Mouse (Mus musculus): ENCODE results near the gene Nde1. TPM values are rescaled to one million over a fixed set of nuclear protein-coding genes. Genes with fewer than 3 reads are reported as not detected.
"Not testable (repeated sequence)": the region's sequence is repeated elsewhere in the genome, so short reads cannot be mapped to it uniquely, and the experiment has no call there.

Gene Nde1
- polyA plus RNA-seq, 1 experiment from 2014 or later = 30.1 TPM

- H3K27ac ChIP-seq (replicated peaks) = no peak overlapping the region
- no peak overlapping the region for H3K9ac ChIP-seq (ENCODE audit: low read length)
- WGBS = 83% methylated on average over 2 of the region's 2 CpGs
- no peaks in the 10 kb centered on the region for H3K9me3 ChIP-seq (ENCODE audit: control insufficient read depth, low read length)
- H3K4me3 ChIP-seq (ENCODE audit: low read depth, low read length) = no peak overlapping the region
- ATAC-seq (ENCODE audit: low FRiP score, low TSS enrichment) = no peak
- no peaks in the 10 kb centered on the region for H3K27me3 ChIP-seq (ENCODE audit: control insufficient read depth, insufficient read depth, low read length)
- H3K4me1 ChIP-seq (replicated peaks; ENCODE audit: control insufficient read depth, insufficient read depth) = no peaks in the 10 kb centered on the region
- no peak overlapping the region for H3K4me2 ChIP-seq (replicated peaks; ENCODE audit: low read depth)
- peaks cover 20% of the 10 kb centered on the region for H3K36me3 ChIP-seq (ENCODE audit: control insufficient read depth, insufficient read depth, low read length)
- no peak for TF ChIP-seq EP300 (optimal IDR thresholded peaks at IDR 0.05)
- no peak for TF ChIP-seq CTCF (IDR thresholded peaks at IDR 0.05; ENCODE audit: low read depth)
- DNase-seq (ENCODE audit: low spot score) = no peak
Measured at GRCm38 (mm10) chr16:14135014-14135413, 28.1 kb upstream of the Nde1 start.

GRCm38 (mm10) chr16:14137976-14138561, 25.0 kb upstream of the Nde1 start:
- Histone ChIP-seq H3K36me3 (ENCODE audit: control insufficient read depth, insufficient read depth, low read length) (peaks cover 28% of the 10 kb centered on the region; the same call in 1 of the 2 replicates), H3K9me3 (ENCODE audit: control insufficient read depth, low read length) (no peaks in the 10 kb centered on the region), H3K4me3 (ENCODE audit: low read depth, low read length) (no peak overlapping the region), H3K27ac (replicated peaks) (no peak overlapping the region), H3K9ac (ENCODE audit: low read length) (no peak overlapping the region), H3K4me2 (replicated peaks; ENCODE audit: low read depth) (no peak overlapping the region), H3K27me3 (ENCODE audit: control insufficient read depth, insufficient read depth, low read length) (no peaks in the 10 kb centered on the region), H3K4me1 (replicated peaks; ENCODE audit: control insufficient read depth, insufficient read depth) (no peaks in the 10 kb centered on the region)
- DNase-seq (ENCODE audit: low spot score) (no peak), ATAC-seq (ENCODE audit: low FRiP score, low TSS enrichment) (no peak)
- WGBS = 89% methylated on average over 1 of the region's 1 CpGs
- TF ChIP-seq CTCF (IDR thresholded peaks at IDR 0.05; ENCODE audit: low read depth) (no peak), EP300 (optimal IDR thresholded peaks at IDR 0.05) (no peak)

DNA sequence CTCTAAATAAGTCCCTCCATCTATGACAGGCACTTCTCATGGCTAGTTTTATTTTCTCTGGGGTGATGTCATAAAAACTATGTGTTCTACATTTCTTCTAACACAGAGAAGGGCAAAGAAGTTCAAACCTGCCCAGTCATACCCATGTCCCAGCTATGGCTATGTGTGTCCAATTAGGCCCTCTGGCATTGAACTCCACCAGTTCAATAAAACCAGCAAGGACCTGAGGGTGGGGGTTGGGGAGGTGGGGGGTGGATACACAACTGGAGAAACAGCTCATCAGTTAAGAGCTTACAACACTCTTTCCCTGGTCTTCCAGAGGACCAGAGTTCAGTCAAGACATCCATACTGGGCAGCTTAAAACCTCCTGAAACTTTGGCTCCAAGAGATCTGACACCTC, 24.0 kb upstream of the Nde1 start:
- H3K4me2 ChIP-seq (replicated peaks; ENCODE audit: low read depth) = no peak overlapping the region
- H3K9ac ChIP-seq (ENCODE audit: low read length) = no peak overlapping the region
- TF ChIP-seq CTCF (IDR thresholded peaks at IDR 0.05; ENCODE audit: low read depth) (no peak), EP300 (optimal IDR thresholded peaks at IDR 0.05) (no peak)
- ATAC-seq (ENCODE audit: low FRiP score, low TSS enrichment) = no peak
- H3K4me1 ChIP-seq (replicated peaks; ENCODE audit: control insufficient read depth, insufficient read depth) = no peaks in the 10 kb centered on the region
- DNase-seq (ENCODE audit: low spot score) = no peak
- H3K36me3 ChIP-seq (ENCODE audit: control insufficient read depth, insufficient read depth, low read length) = peaks cover 31% of the 10 kb centered on the region; the same call in 1 of the 2 replicates
- no peak overlapping the region for H3K4me3 ChIP-seq (ENCODE audit: low read depth, low read length)
- no peaks in the 10 kb centered on the region for H3K9me3 ChIP-seq (ENCODE audit: control insufficient read depth, low read length)
- no peak overlapping the region for H3K27ac ChIP-seq (replicated peaks)
- H3K27me3 ChIP-seq (ENCODE audit: control insufficient read depth, insufficient read depth, low read length) = no peaks in the 10 kb centered on the region

DNA sequence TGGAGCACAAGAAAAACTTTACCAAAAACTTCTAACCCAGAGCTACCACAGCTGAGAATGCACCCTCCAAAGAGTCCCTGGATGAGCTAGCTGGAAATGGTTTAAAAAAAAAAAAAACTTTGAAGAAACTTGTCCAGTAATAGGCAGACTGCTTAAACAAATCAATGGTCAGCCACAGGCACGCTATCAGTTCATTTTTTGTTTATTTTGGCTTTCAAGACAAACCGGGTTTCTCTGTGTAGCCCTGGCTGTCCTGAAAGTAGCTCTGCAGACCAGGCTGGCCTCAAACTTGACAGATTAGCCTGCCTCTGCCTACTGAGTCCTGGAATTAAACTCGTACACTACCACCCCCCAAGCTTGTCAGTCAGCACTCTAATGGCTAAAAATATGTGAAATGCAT, 19.8 kb upstream of the Nde1 start:
- ATAC-seq (ENCODE audit: low FRiP score, low TSS enrichment) (no peak), DNase-seq (ENCODE audit: low spot score) (no peak)
- no peak overlapping the region for H3K4me2 ChIP-seq (replicated peaks; ENCODE audit: low read depth)
- no peaks in the 10 kb centered on the region for H3K9me3 ChIP-seq (ENCODE audit: control insufficient read depth, low read length)
- no peak overlapping the region for H3K9ac ChIP-seq (ENCODE audit: low read length)
- H3K36me3 ChIP-seq (ENCODE audit: control insufficient read depth, insufficient read depth, low read length) = peaks cover 30% of the 10 kb centered on the region; the same call in 1 of the 2 replicates
- 53% methylated on average over 3 of the region's 3 CpGs for WGBS
- no peak for TF ChIP-seq EP300 (optimal IDR thresholded peaks at IDR 0.05)
- H3K4me3 ChIP-seq (ENCODE audit: low read depth, low read length) = no peak overlapping the region
- H3K27ac ChIP-seq (replicated peaks) = no peak overlapping the region
- H3K27me3 ChIP-seq (ENCODE audit: control insufficient read depth, insufficient read depth, low read length) = no peaks in the 10 kb centered on the region
- no peaks in the 10 kb centered on the region for H3K4me1 ChIP-seq (replicated peaks; ENCODE audit: control insufficient read depth, insufficient read depth)

- Histone ChIP-seq H3K27ac (replicated peaks) (no peak overlapping the region), H3K4me3 (ENCODE audit: low read depth, low read length) (no peak overlapping the region), H3K4me2 (replicated peaks; ENCODE audit: low read depth) (no peak overlapping the region), H3K9me3 (ENCODE audit: control insufficient read depth, low read length) (no peaks in the 10 kb centered on the region), H3K4me1 (replicated peaks; ENCODE audit: control insufficient read depth, insufficient read depth) (no peaks in the 10 kb centered on the region), H3K36me3 (ENCODE audit: control insufficient read depth, insufficient read depth, low read length) (peaks cover 24% of the 10 kb centered on the region), H3K27me3 (ENCODE audit: control insufficient read depth, insufficient read depth, low read length) (no peaks in the 10 kb centered on the region), H3K9ac (ENCODE audit: low read length) (no peak overlapping the region)
- no peak for ATAC-seq (ENCODE audit: low FRiP score, low TSS enrichment)
- no peak for DNase-seq (ENCODE audit: low spot score)
- no peak for TF ChIP-seq EP300 (optimal IDR thresholded peaks at IDR 0.05)
- TF ChIP-seq CTCF (IDR thresholded peaks at IDR 0.05; ENCODE audit: low read depth) = peak; percentile 50
Measured at GRCm38 (mm10) chr16:14147712-14148111, 15.4 kb upstream of the Nde1 start.

DNA sequence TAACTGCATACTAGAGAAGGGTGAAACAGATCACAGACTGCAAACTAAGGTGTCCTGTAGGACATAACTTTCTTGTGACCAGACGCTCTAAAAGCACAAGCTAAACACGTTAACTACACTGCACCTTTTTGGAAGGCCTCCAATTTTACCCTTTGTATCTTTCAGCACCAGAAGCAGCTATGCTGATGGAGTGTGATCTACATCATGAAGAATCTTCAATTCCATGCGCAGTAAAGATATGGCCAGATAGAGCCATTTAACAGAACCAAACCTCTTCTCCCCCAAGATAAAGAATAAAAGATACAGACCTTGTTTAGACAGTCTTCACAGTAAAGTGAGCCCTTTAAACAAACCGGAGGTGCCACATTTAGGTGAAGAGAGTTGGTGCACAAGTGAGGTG, 11.4 kb upstream of the Nde1 start:
- H3K27me3 ChIP-seq (ENCODE audit: control insufficient read depth, insufficient read depth, low read length) = no peaks in the 10 kb centered on the region
- WGBS = 84% methylated on average over 4 of the region's 4 CpGs
- DNase-seq (ENCODE audit: low spot score) (no peak), ATAC-seq (ENCODE audit: low FRiP score, low TSS enrichment) (no peak)
- H3K4me2 ChIP-seq (replicated peaks; ENCODE audit: low read depth) = no peak overlapping the region
- H3K4me3 ChIP-seq (ENCODE audit: low read depth, low read length) = no peak overlapping the region
- H3K4me1 ChIP-seq (replicated peaks; ENCODE audit: control insufficient read depth, insufficient read depth) = no peaks in the 10 kb centered on the region
- no peaks in the 10 kb centered on the region for H3K9me3 ChIP-seq (ENCODE audit: control insufficient read depth, low read length)
- no peak overlapping the region for H3K9ac ChIP-seq (ENCODE audit: low read length)
- no peak overlapping the region for H3K27ac ChIP-seq (replicated peaks)
- TF ChIP-seq EP300 (optimal IDR thresholded peaks at IDR 0.05) (no peak), CTCF (IDR thresholded peaks at IDR 0.05; ENCODE audit: low read depth) (no peak)
- H3K36me3 ChIP-seq (ENCODE audit: control insufficient read depth, insufficient read depth, low read length) = peaks cover 12% of the 10 kb centered on the region

DNA sequence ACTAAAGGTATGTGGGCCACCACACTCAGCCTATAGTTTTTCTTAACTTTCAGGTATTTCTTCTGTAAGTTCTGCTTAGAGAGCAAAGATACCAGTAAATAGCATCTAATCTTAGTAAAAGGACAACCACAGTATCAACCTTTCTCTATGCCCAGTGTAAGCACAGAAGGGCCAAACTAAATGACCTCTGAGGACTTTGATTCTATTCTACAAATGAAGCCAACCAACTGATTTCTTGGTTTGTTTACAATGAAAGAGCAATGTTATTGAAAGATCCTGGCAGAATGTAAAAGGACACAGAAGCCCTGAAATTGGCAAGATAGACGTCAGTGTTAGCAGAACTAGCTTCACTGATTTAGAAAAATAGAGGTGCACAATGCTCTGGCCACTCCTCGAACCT, 7.4 kb upstream of the Nde1 start:
- not testable (repeated sequence) for H3K36me3 ChIP-seq (ENCODE audit: control insufficient read depth, insufficient read depth, low read length); DNase-seq (ENCODE audit: low spot score); H3K27ac ChIP-seq (replicated peaks); ATAC-seq (ENCODE audit: low FRiP score, low TSS enrichment); H3K27me3 ChIP-seq (ENCODE audit: control insufficient read depth, insufficient read depth, low read length); H3K4me2 ChIP-seq (replicated peaks; ENCODE audit: low read depth); H3K9me3 ChIP-seq (ENCODE audit: control insufficient read depth, low read length); H3K4me3 ChIP-seq (ENCODE audit: low read depth, low read length); H3K4me1 ChIP-seq (replicated peaks; ENCODE audit: control insufficient read depth, insufficient read depth); H3K9ac ChIP-seq (ENCODE audit: low read length)
- 22% methylated on average over 1 of the region's 2 CpGs for WGBS
